Mouse (Mus musculus): ENCODE measurements around the gene Marcksl1. TPM values are rescaled to one million over a fixed set of nuclear protein-coding genes. Genes with fewer than 3 reads are reported as not detected.

The Marcksl1 gene
- polyA plus RNA-seq, 1 experiment from 2014 or later, result 296 TPM

- WGBS, result 78% methylated on average over 5 of the region's 5 CpGs
These were observed 47.8 kb downstream of the Marcksl1 start for GRCm38 (mm10) chr4:129561184-129561583.

GRCm38 (mm10) chr4:129563718-129564117, 50.3 kb downstream of the Marcksl1 start:
- H3K4me3 ChIP-seq (replicated peaks; ENCODE audit: low read length), result no peak overlapping the region
- no peaks in the 10 kb centered on the region for H3K27me3 ChIP-seq (ENCODE audit: control insufficient read depth, insufficient read depth, low read length)
- H3K4me2 ChIP-seq (ENCODE audit: low read depth, low read length), result no peak overlapping the region
- no peaks in the 10 kb centered on the region for H3K9me3 ChIP-seq (replicated peaks; ENCODE audit: control insufficient read depth, low read length)
- H3K27ac ChIP-seq (ENCODE audit: low read length), result peak overlapping the region; percentile 4; the same call in 1 of the 2 replicates
- peaks cover 5% of the 10 kb centered on the region; the same call in 1 of the 2 replicates for H3K4me1 ChIP-seq (ENCODE audit: control insufficient read depth, insufficient read depth, low read length)
- no peaks in the 10 kb centered on the region for H3K36me3 ChIP-seq (ENCODE audit: control insufficient read depth, insufficient read depth, low read length)
- H3K9ac ChIP-seq (ENCODE audit: low read length), result no peak overlapping the region; the same call in 1 of the 2 replicates
- peak; percentile 37; the same call in 1 of the 2 replicates for ATAC-seq (ENCODE audit: insufficient read depth, low FRiP score)
- WGBS, result 17% methylated on average over 8 of the region's 8 CpGs

More at GRCm38 (mm10) chr4:129561184-129561583, 47.8 kb downstream of the Marcksl1 start:
- no peaks in the 10 kb centered on the region for H3K36me3 ChIP-seq (ENCODE audit: control insufficient read depth, insufficient read depth, low read length)
- no peak overlapping the region for H3K9ac ChIP-seq (ENCODE audit: low read length)
- H3K27ac ChIP-seq (ENCODE audit: low read length), result no peak overlapping the region
- no peak for ATAC-seq (ENCODE audit: insufficient read depth, low FRiP score)
- no peak overlapping the region for H3K4me2 ChIP-seq (ENCODE audit: low read depth, low read length)
- H3K4me3 ChIP-seq (replicated peaks; ENCODE audit: low read length), result no peak overlapping the region
- no peaks in the 10 kb centered on the region for H3K9me3 ChIP-seq (replicated peaks; ENCODE audit: control insufficient read depth, low read length)
- peaks cover 14% of the 10 kb centered on the region for H3K4me1 ChIP-seq (ENCODE audit: control insufficient read depth, insufficient read depth, low read length)
- no peaks in the 10 kb centered on the region for H3K27me3 ChIP-seq (ENCODE audit: control insufficient read depth, insufficient read depth, low read length)

- no peaks in the 10 kb centered on the region for H3K27me3 ChIP-seq (ENCODE audit: control insufficient read depth, insufficient read depth, low read length)
- WGBS, result 70% methylated on average over 6 of the region's 6 CpGs
- no peak overlapping the region for H3K9ac ChIP-seq (ENCODE audit: low read length)
- H3K36me3 ChIP-seq (ENCODE audit: control insufficient read depth, insufficient read depth, low read length), result no peaks in the 10 kb centered on the region
- no peak overlapping the region for H3K27ac ChIP-seq (ENCODE audit: low read length)
- peaks cover 5% of the 10 kb centered on the region; the same call in 1 of the 2 replicates for H3K4me1 ChIP-seq (ENCODE audit: control insufficient read depth, insufficient read depth, low read length)
- H3K4me3 ChIP-seq (replicated peaks; ENCODE audit: low read length), result no peak overlapping the region
- no peak for ATAC-seq (ENCODE audit: insufficient read depth, low FRiP score)
- no peaks in the 10 kb centered on the region for H3K9me3 ChIP-seq (replicated peaks; ENCODE audit: control insufficient read depth, low read length)
- H3K4me2 ChIP-seq (ENCODE audit: low read depth, low read length), result no peak overlapping the region
These were observed 51.8 kb downstream of the Marcksl1 start for GRCm38 (mm10) chr4:129565139-129565538.

Small RNA genes lying within 50 kb of the gene (microRNA-seq; reads per million reads assigned to microRNA genes)
- gene Mir8119, result not detected

Other genes starting within 250 kb of the Marcksl1 start
- 3.0 and 3.9 TPM in 2 replicates for gene Sync, start 226.0 kb upstream of the Marcksl1 start, polyA plus RNA-seq (2015; fragmentation: Nextera tagmentation; extraction: Ambion mirVana)
- 287 and 291 TPM in 2 replicates for gene Rbbp4, start 178.2 kb upstream of the Marcksl1 start, polyA plus RNA-seq (2015; fragmentation: Nextera tagmentation; extraction: Ambion mirVana)
- 44.4 and 46.6 TPM in 2 replicates for gene Zbtb8os, start 177.9 kb upstream of the Marcksl1 start, polyA plus RNA-seq (2015; fragmentation: Nextera tagmentation; extraction: Ambion mirVana)
- 17.4 and 19.2 TPM in 2 replicates for gene Zbtb8a, start 135.5 kb upstream of the Marcksl1 start, polyA plus RNA-seq (2015; fragmentation: Nextera tagmentation; extraction: Ambion mirVana)
- 1.4 and 1.6 TPM in 2 replicates for gene Zbtb8b, start 72.7 kb upstream of the Marcksl1 start, polyA plus RNA-seq (2015; fragmentation: Nextera tagmentation; extraction: Ambion mirVana)
- 28.0 and 30.5 TPM in 2 replicates for gene Bsdc1, start 52.0 kb upstream of the Marcksl1 start, polyA plus RNA-seq (2015; fragmentation: Nextera tagmentation; extraction: Ambion mirVana)
- gene Tssk3, start 22.6 kb upstream of the Marcksl1 start, polyA plus RNA-seq (2015; fragmentation: Nextera tagmentation; extraction: Ambion mirVana), result not detected in 2 replicates
- not detected in 2 replicates for gene Fam229a, start 22.4 kb upstream of the Marcksl1 start, polyA plus RNA-seq (2015; fragmentation: Nextera tagmentation; extraction: Ambion mirVana)
- 195 and 205 TPM in 2 replicates for gene Hdac1, start 29.1 kb downstream of the Marcksl1 start, polyA plus RNA-seq (2015; fragmentation: Nextera tagmentation; extraction: Ambion mirVana)
- 3.0 and 7.3 TPM in 2 replicates for gene Lck, start 60.1 kb downstream of the Marcksl1 start, polyA plus RNA-seq (2015; fragmentation: Nextera tagmentation; extraction: Ambion mirVana)
- gene Fam167b, start 65.0 kb downstream of the Marcksl1 start, polyA plus RNA-seq (2015; fragmentation: Nextera tagmentation; extraction: Ambion mirVana), result 4.1 TPM in 2 replicates
- 239 and 253 TPM in 2 replicates for gene Eif3i, start 87.1 kb downstream of the Marcksl1 start, polyA plus RNA-seq (2015; fragmentation: Nextera tagmentation; extraction: Ambion mirVana)
- 181 and 190 TPM in 2 replicates for gene Tmem234, start 87.1 kb downstream of the Marcksl1 start, polyA plus RNA-seq (2015; fragmentation: Nextera tagmentation; extraction: Ambion mirVana)
- gene Dcdc2b, start 100.7 kb downstream of the Marcksl1 start, polyA plus RNA-seq (2015; fragmentation: Nextera tagmentation; extraction: Ambion mirVana), result 1.3 and 3.0 TPM in 2 replicates
- 27.4 and 34.7 TPM in 2 replicates for gene Iqcc, start 105.5 kb downstream of the Marcksl1 start, polyA plus RNA-seq (2015; fragmentation: Nextera tagmentation; extraction: Ambion mirVana)
- 49.6 and 58.4 TPM in 2 replicates for gene Ccdc28b, start 110.4 kb downstream of the Marcksl1 start, polyA plus RNA-seq (2015; fragmentation: Nextera tagmentation; extraction: Ambion mirVana)
- 65.3 and 69.8 TPM in 2 replicates for gene Txlna, start 127.5 kb downstream of the Marcksl1 start, polyA plus RNA-seq (2015; fragmentation: Nextera tagmentation; extraction: Ambion mirVana)
- 15.2 and 16.2 TPM in 2 replicates for gene Kpna6, start 159.2 kb downstream of the Marcksl1 start, polyA plus RNA-seq (2015; fragmentation: Nextera tagmentation; extraction: Ambion mirVana)
- gene Tmem39b, start 183.3 kb downstream of the Marcksl1 start, polyA plus RNA-seq (2015; fragmentation: Nextera tagmentation; extraction: Ambion mirVana), result 11.7 and 13.9 TPM in 2 replicates
- 52.8 and 54.5 TPM in 2 replicates for gene Khdrbs1, start 228.7 kb downstream of the Marcksl1 start, polyA plus RNA-seq (2015; fragmentation: Nextera tagmentation; extraction: Ambion mirVana)

Data from stomach, embryonic 16.5 days (tissue).